Mouse (Mus musculus): Measurements from ENCODE around the gene Gpr55.

Gpr55 gene

DNA sequence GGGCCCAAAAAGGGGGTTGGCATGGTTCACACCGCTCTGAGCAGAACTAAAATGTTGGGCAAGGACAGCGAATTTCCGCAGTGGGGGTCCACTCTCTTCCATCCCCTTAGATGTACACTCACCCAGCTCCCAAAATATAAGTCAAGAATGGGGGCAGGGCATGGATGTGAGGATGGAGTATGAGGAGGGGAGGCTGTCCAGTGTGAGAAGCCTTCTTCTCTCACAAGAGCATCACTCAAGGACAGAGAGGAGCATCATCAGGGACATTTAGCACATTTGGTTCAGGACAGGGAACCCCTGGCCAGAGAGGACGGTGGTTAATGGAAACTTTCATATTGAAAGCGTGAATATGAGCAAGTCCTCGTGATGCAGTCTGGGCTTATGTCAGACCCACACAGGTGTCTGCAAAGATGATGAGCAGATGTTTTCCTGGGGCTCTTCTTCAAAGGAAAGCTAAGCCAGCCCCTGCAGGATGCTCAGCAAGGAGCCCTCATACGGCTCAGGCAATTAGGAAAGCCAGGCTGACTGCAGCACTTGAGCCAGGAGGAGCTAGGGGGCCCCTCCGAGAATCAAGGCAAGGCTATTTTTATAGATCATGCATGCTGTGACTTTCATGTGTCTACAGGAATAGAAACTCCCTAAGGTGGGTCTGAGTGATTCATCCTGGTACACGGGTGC lies 2.7 kb downstream of the Gpr55 start:
- in situ Hi-C loops (cut with MboI): no loop called here

DNA sequence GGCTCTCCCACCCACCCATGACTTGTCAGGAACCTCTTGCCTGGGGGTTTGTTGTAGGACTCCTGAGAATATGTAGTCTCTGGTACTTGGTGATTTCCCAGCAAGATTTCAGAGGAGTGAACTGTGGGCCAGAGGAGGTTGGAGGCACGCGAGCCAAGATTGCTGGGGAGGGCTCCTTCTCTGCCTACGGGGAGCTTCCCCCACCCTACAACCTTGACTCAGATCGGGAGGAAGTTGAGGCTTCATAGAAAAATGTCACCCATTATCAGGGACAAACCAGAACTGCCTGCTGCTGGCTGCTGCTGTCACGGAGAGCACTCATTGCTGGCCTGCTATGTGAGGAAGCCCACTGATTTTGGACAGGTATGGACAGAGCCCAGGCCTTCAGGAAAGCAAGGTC lies 3.5 kb downstream of the Gpr55 start:
- in situ Hi-C loops (cut with MboI): no loop called here

GRCm38 (mm10) chr1:85955150-85955549 lies 5.7 kb downstream of the Gpr55 start:
- in situ Hi-C loops (cut with MboI): no loop called here

GRCm38 (mm10) chr1:85949085-85949684 lies 11.6 kb downstream of the Gpr55 start:
- in situ Hi-C loops (cut with MboI): no loop called here

GRCm38 (mm10) chr1:85942318-85942717 lies 18.5 kb downstream of the Gpr55 start:
- in situ Hi-C loops (cut with MboI): no loop called here

DNA sequence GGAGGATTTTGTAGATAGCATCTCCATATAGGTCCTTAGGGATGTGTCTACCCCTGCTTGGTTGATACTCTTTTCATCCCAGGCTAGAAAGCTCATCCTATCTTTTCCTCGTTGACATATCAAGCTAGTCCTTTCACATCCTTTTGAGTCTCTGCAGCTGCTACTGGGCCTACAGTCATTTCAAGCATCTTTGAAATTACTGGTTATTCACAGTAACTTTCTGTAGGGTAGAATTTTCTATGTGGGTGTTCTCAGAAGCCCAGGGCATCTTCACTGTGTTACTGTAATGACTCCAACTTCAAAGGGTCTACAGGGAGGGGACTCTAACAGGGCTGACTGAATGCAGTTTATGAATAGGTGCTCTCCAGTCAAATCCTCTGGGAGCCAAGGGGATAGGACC lies 23.5 kb downstream of the Gpr55 start:
- in situ Hi-C loops (cut with MboI): no loop called here

- in situ Hi-C loops (cut with MboI): no loop called here
Observed at GRCm38 (mm10) chr1:85936265-85936664, 24.5 kb downstream of the Gpr55 start.

DNA sequence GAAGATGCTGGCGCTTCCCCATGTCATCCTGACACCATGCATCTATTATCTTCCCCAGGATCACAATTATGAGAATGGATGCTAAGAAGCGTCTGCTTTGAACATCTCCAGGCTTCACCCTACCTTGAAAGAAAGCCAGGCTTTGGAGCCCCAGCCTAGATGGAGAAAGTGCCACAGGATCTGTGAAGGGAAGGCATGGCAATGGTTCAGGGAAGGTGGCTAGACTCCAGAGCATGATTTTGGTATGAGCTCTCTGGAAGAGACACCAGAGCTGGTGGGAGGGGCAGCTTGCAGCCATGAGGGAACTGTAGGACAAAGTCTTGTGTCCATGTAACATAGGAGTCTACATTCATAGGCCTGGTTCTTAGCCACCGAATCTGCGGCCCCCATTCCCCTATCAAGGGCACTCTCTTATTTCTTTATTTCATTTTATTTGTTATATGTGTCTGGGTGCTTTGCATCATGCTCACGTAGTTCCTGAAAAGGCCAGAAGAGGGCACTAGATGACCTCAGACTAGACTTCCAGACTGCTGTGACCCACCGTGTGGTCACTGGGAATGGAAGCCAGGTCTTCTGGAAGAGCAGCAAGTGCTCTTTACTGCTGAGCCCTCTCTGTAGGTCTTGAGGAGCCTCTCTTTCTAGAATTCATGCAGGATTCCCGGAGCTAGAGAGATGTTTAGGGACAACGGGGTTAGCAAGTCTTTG lies 25.5 kb downstream of the Gpr55 start:
- in situ Hi-C loops (cut with MboI): no loop called here

GRCm38 (mm10) chr1:85934560-85934959 lies 26.2 kb downstream of the Gpr55 start:
- in situ Hi-C loops (cut with MboI): no loop called here

DNA sequence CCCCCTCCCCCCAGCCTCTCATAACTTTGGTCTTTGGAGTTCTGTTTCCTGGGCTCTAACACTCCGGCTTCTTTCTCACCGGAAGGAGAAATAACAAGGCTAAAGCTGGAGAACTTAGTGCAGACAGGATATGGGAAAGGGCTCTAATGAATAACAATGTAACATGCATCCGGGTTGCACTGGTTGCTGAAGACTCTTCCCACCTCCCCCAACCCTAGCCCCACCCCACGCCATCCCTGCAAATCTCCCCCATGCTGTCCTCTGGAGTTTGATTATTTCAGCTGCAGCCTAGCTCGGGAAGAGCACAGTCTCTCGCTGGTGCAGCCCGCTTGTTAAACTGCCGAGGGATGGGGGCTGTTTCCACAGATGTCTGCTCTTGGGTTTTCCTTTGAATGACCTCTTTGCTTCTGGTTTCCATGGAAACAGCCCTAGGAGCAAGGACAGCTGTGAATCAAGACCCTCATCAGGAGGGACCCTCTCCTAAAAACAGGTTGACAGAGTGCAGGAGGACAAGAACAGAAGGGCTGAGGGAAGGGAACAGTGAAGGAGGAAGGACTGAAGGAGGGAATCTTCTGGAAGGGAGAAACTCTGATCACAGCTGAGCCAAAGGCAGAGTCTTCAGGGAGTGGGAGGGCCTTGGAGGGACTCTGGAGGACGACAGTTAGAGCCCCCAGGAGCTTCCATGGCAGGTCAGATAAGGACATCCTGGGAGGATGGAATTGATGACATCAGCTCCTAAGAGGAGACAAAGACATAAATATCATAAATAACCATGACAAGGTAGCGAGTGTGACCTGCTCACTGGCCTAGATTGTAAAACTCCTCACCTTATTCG lies 27.0 kb downstream of the Gpr55 start:
- in situ Hi-C loops (cut with MboI): no loop called here

GRCm38 (mm10) chr1:85933226-85933625 lies 27.6 kb downstream of the Gpr55 start:
- in situ Hi-C loops (cut with MboI): no loop called here

DNA sequence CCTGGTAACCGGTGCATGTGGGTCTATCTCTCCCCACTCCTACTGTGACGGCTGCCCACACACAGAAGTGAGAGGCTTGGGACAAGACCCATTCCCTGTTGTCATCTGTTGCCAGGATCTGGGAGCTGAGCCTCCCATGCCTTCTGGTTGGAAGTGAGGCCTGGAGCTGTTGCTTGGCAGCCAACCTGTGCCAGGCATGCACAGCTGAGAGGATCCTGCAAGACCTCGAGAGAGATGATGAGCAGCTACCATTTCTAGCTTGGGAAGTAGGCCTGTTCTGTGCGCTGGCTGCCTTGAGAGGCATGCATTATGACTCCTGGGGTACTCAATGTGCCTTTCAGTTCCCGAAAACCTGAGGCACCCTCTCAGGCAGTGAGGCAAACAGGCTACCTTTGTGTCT lies 29.6 kb downstream of the Gpr55 start:
- in situ Hi-C loops (cut with MboI): no loop called here

DNA sequence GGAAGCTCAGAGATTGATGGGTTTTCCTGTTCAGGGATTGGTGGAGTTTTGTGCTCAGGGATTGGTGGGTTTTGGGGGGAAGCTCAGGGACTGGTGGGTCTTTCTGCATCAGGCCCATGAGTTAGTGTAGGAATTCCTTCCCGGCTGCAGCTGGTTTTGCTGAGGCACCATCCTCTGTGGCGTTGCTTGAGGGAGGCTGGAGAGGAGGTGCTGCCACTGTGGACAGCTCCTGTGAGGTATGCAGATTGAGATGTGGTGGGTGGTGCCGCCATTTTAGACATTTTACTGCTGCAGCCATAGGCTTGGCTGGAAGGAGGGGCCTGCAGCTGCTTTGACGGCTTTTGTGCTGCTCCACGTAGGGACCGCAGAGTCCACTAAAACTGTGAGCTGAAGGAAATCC lies 31.4 kb downstream of the Gpr55 start:
- in situ Hi-C loops (cut with MboI): loop anchor here (5.0 kb wide), 1 partner anchor 78 kb away; no protein-coding TSS in a partner anchor

DNA sequence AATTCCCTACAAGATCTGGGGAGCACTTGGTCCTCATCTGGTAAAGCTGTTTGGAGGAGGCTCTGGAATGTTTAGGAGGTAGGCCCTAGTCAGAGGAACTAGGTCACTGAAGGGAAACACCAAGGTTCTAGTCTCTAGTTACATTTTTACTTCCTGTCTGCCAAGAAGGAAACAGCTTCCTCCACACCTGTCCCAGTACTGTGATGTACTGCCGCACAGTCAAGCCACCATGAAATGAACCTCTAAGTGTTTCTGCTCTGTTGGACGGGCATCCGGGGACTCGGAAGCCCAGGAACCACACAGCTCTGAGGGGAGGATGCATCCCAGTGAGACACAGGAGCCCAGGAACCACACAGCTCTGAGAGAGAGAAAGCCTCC lies 32.1 kb downstream of the Gpr55 start:
- in situ Hi-C loops (cut with MboI): loop anchor here (5.0 kb wide), 1 partner anchor 79 kb away; no protein-coding TSS in a partner anchor

DNA sequence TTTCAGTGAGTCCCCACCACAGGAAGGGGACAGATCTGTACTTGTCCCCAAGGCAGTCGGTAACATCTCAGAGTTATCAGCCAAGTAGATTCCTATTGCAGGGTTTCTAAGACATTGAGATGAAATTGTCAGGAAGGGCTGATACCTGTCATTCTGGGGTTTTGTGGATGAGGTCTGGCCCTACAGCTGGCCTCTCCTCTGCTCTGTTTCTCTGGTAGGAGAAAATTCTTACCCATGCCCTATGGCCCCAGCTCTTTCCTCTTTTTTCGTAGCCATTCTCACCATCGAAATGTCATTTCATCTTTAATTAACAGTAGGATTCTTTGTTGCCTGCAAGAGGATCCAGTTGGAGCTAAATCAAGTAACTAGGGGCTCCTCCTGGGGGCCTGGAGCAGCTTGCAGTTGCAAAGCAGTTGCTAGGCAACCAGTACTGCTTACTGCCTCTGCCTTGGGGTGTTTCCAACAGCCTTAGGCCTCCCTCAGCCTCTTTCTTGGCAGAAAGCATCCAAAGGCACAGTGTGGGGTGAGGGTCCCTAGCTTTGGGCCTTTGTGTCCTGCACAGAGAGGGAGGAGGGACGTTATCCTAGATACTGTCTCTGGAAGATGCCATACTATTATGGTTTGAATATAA lies 32.6 kb downstream of the Gpr55 start, which contains the start of gene 4933407L21Rik:
4933407L21Rik (plus strand) TSS at position 427 of the 631 bp plus-strand sequence.
- in situ Hi-C loops (cut with MboI): loop anchor here (5.0 kb wide), 1 partner anchor 79 kb away; no protein-coding TSS in a partner anchor

DNA sequence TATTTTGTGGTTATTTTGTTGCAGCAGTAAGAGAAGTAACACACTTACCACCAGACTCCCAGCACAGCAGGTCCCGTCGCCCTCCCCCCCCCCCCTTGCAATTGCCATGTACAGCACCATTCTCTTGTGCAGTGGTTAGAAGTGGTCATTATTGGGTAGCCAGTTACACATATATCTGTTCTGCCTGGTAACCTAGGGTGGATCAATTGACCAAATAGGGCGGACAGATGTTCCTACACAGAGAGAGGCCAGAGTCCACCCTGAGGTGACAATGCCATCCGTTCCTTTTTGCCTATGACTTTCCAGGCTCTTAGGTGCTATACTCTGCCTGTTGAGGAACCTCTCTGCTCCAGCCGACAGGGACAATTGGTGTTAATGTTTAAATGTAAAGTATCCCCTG lies 35.6 kb downstream of the Gpr55 start:
- in situ Hi-C loops (cut with MboI): loop anchor here (5.0 kb wide), 1 partner anchor 82 kb away; no protein-coding TSS in a partner anchor

GRCm38 (mm10) chr1:85922865-85923211 lies 38.0 kb downstream of the Gpr55 start:
- in situ Hi-C loops (cut with MboI): no loop called here

- in situ Hi-C loops (cut with MboI): no loop called here
Observed at GRCm38 (mm10) chr1:85922127-85922864, 38.5 kb downstream of the Gpr55 start.

DNA sequence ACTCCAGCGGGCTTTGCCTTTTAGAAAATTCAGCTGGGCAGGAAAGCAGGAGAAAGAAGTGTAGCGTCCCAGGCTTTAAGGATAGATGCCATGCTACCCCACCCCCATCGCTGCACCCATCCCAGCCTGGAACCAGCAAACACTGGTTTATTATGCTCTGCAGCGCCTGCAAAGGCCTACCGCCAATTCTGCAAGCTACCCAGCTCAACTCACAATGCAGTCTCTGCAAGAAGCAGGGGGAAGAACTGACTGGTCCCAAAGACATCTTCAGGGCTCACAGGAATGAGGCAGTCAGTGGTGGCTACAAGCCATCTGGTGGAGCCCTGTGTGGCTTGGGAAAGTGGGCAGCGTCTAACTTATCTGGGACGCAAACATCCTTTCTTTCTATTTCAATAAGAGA lies 39.1 kb downstream of the Gpr55 start:
- in situ Hi-C loops (cut with MboI): no loop called here

DNA sequence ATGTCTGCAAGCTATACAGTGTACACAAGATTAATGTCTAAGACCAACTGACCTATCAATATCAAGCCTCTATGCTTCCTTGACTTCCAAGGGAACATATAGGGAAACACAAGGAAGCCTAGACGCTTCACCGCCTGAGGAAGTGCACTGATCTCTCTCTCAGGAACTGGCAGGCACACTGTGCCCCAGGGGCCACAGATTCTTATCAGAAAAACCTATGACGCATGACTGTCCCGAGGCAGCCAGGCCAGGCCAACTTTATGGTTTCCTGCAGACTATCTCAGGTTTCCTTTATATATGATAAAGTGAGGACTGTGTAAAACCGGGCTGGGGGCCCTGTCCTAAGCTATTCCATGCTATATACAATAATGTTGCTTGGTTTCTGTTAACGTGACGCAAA lies 41.2 kb downstream of the Gpr55 start:
- in situ Hi-C loops (cut with MboI): no loop called here

Measured in mature B cell (primary cell).